Mouse (Mus musculus) cortical plate, adult 2 months (tissue): ENCODE measurements at regions not wholly inside any gene's neighbourhood (a gene's known extent, or its start where the extent isn't known, plus 50 kb on each side); places are given as distances from the start of the nearest gene placed in this dataset.

Experiments
- CTCF ChIP-seq: fragments of 200-500 bp; IDR thresholded peaks from 2 replicates; pipeline ENCODE4 v1.5.1; 2011; ENCODE audit warnings: mild to moderate bottlenecking, control low read depth, low read length; ENCODE audit not compliant: insufficient read depth; ENCODE audit errors: extremely low read depth
- POLR2A ChIP-seq: fragments of 200-500 bp; IDR thresholded peaks from 2 replicates; pipeline ENCODE4 v1.6.1; 2011; ENCODE audit warnings: mild to moderate bottlenecking, low read length, control low read depth; ENCODE audit not compliant: insufficient read depth; ENCODE audit errors: extremely low read depth

- TF ChIP-seq CTCF (no peak), POLR2A (no peak)
Observed at GRCm38 (mm10) chr14:66561715-66562114, 552.7 kb upstream of the Gulo start.
